Mouse (Mus musculus): ENCODE results near the gene Rpl38.

GRCm38 (mm10) chr11:114679582-114679981, 11.3 kb downstream of the Rpl38 start:
- TF ChIP-seq CTCF (IDR thresholded peaks at IDR 0.05; ENCODE audit: borderline replicate concordance, extremely low read depth, insufficient read depth, insufficient read length) = no peak
- TF ChIP-seq POLR2A (IDR thresholded peaks at IDR 0.05; ENCODE audit: borderline replicate concordance, extremely low read depth, insufficient read depth, insufficient read length, poor library complexity, severe bottlenecking) = no peak

All from brain, embryonic 14.5 days (tissue).